Mouse (Mus musculus) CH12F3 (cell line): Measurements from ENCODE around the gene Vmn1r173.
"Not testable (repeated sequence)": the region's sequence is repeated elsewhere in the genome, so short reads cannot be mapped to it uniquely, and the experiment has no call there.

Experiments
- in situ Hi-C: fragments of 300-500 bp; cut with MboI; formaldehyde crosslinking; loops from 2 replicates; pipeline ENCODE4 v1.14.3; 2020; ENCODE audit warnings: low sequenced_read_pairs

Gene Vmn1r173

GRCm38 (mm10) chr7:23700403-23700802 is at the start of gene Vmn1r173:
TSS of gene Vmn1r173 (plus strand) at chr7:23700703.
- in situ Hi-C loops = not testable (repeated sequence)

- in situ Hi-C loops = no loop called here
Observed at GRCm38 (mm10) chr7:23658016-23658415, 42.5 kb upstream of the Vmn1r173 start, which contains the start of gene Vmn1r172. TSS of gene Vmn1r172 (plus strand) at chr7:23658316.

- in situ Hi-C loops = not testable (repeated sequence)
Observed at GRCm38 (mm10) chr7:23751970-23752369, 51.5 kb downstream of the Vmn1r173 start, which contains the start of gene Vmn1r174. TSS of gene Vmn1r174 (plus strand) at chr7:23752270.
